Comparison of ENCODE assay signal across 8 mouse cellular contexts in the genomic region with DNA sequence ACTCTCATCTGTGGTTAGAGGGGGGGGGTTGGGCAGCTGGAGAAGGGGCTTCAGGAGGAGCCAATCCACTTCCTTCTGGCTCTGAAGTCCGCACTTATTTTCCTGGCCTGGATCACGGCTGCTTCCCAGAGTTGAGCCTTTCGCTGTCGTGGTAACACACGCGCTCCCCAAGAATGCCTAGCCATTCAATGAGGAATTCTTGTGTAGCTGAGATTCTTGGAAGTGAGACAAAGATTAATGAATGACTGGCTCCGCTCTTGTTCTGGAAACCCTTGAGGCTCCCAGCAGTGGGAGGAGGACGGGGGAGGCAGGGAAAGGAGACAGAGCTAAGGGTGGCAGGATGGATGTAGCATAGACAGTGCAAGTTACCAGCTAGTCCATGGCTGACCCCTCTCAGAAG. TPM values are rescaled to one million over a fixed set of nuclear protein-coding genes. Genes with fewer than 3 reads are reported as not detected.
DNase-seq lines count a peak whose midpoint lies in the region; ATAC-seq lines count a peak whose summit lies in the region.

No protein-coding gene starts in this region.

- DNase-seq in layer of hippocampus, adult 11-12 months (ENCODE audit: low spot score) = peak; percentile 46
- no peak for DNase-seq in layer of hippocampus, adult 9-10 months (ENCODE audit: low spot score)
- DNase-seq in right cerebral cortex, postnatal 10 days (ENCODE audit: low spot score in 2 of 2) = peak; percentile 79 to 91
- DNase-seq in cerebellum, postnatal 14 days = no peak
- DNase-seq in adrenal gland, postnatal 36 days = no peak

- no peaks in the 10 kb centered on the region for H3K36me3 ChIP-seq in forebrain, embryonic 15.5 days
- no peaks in the 10 kb centered on the region for H3K36me3 ChIP-seq in kidney, embryonic 16.5 days (ENCODE audit: insufficient read depth, low read length)
- H3K36me3 ChIP-seq in limb, embryonic 15.5 days = no peaks in the 10 kb centered on the region

- H3K4me2 ChIP-seq in forebrain, embryonic 15.5 days (replicated peaks) = no peak overlapping the region
- no peak overlapping the region for H3K4me2 ChIP-seq in kidney, embryonic 16.5 days (replicated peaks; ENCODE audit: low read depth, low read length)
- no peak overlapping the region for H3K4me2 ChIP-seq in limb, embryonic 15.5 days

- WGBS in forebrain, embryonic 15.5 days = 4% methylated on average over 8 of the region's 8 CpGs
- WGBS in kidney, embryonic 16.5 days = 23% methylated on average over 8 of the region's 8 CpGs
- 15% methylated on average over 8 of the region's 8 CpGs for WGBS in limb, embryonic 15.5 days

- H3K9me3 ChIP-seq in forebrain, embryonic 15.5 days = no peaks in the 10 kb centered on the region
- H3K9me3 ChIP-seq in kidney, embryonic 16.5 days (ENCODE audit: low read length) = no peaks in the 10 kb centered on the region
- H3K9me3 ChIP-seq in limb, embryonic 15.5 days = no peaks in the 10 kb centered on the region

- ATAC-seq in forebrain, embryonic 15.5 days (replicated peaks) = peak; percentile 90
- ATAC-seq in kidney, embryonic 16.5 days (ENCODE audit: low FRiP score, low TSS enrichment) = peak; percentile 79
- ATAC-seq in limb, embryonic 15.5 days (ENCODE audit: insufficient number of reproducible peaks, low FRiP score, low TSS enrichment, low read depth) = peak; percentile 42; the same call in 1 of the 2 replicates

- H3K27ac ChIP-seq in forebrain, embryonic 15.5 days (replicated peaks) = peak overlapping the region; percentile 34; the same call in 1 of the 2 replicates
- H3K27ac ChIP-seq in kidney, embryonic 16.5 days (ENCODE audit: low read length) = no peak overlapping the region
- peak overlapping the region; percentile 50; the same call in 1 of the 2 replicates for H3K27ac ChIP-seq in limb, embryonic 15.5 days

- peaks cover 29% of the 10 kb centered on the region for H3K4me1 ChIP-seq in forebrain, embryonic 15.5 days
- peaks cover 22% of the 10 kb centered on the region for H3K4me1 ChIP-seq in kidney, embryonic 16.5 days (ENCODE audit: insufficient read depth, low read length)
- H3K4me1 ChIP-seq in limb, embryonic 15.5 days = peaks cover 34% of the 10 kb centered on the region

- no peaks in the 10 kb centered on the region for H3K27me3 ChIP-seq in forebrain, embryonic 15.5 days
- H3K27me3 ChIP-seq in kidney, embryonic 16.5 days (ENCODE audit: insufficient read depth, low read length) = no peaks in the 10 kb centered on the region
- no peaks in the 10 kb centered on the region for H3K27me3 ChIP-seq in limb, embryonic 15.5 days

- no peak overlapping the region for H3K9ac ChIP-seq in forebrain, embryonic 15.5 days (replicated peaks)
- no peak overlapping the region for H3K9ac ChIP-seq in kidney, embryonic 16.5 days (replicated peaks; ENCODE audit: low read length)
- H3K9ac ChIP-seq in limb, embryonic 15.5 days = no peak overlapping the region

- H3K4me3 ChIP-seq in forebrain, embryonic 15.5 days = no peak overlapping the region
- H3K4me3 ChIP-seq in kidney, embryonic 16.5 days (ENCODE audit: low read length) = no peak overlapping the region
- no peak overlapping the region for H3K4me3 ChIP-seq in limb, embryonic 15.5 days

RNA-seq across cellular contexts. Expression of a gene that starts 24.9 kb away (rescaled TPM):
- polyA plus RNA-seq in forebrain, embryonic 15.5 days (2015; fragmentation: Nextera tagmentation; extraction: Ambion mirVana) = 1.7 and 2.0 TPM in 2 replicates
- 6.7 and 8.1 TPM in 2 replicates for polyA plus RNA-seq in kidney, embryonic 16.5 days (2015; fragmentation: Nextera tagmentation; extraction: Ambion mirVana)
- polyA plus RNA-seq in limb, embryonic 15.5 days (2015; fragmentation: Nextera tagmentation; extraction: Ambion mirVana) = 8.3 and 9.9 TPM in 2 replicates
- total RNA-seq in adrenal gland, postnatal 36 days (2021) = 10 to 100 TPM; 26.6 to 34.9 TPM

Comparison
In these comparisons a context has a peak if more than half of its experiments do, and no peak if none do; other contexts are left out.
1. DNase-seq: peak in layer of hippocampus, adult 11-12 months (single experiment) and right cerebral cortex, postnatal 10 days (2 of 2); none in layer of hippocampus, adult 9-10 months (single experiment), cerebellum, postnatal 14 days (0 of 2) and adrenal gland, postnatal 36 days (0 of 2).
2. Peak in every context shown above with its lines, with median percentiles within 50 percentile points of each other: ATAC-seq.